Mouse (Mus musculus): Measurements from ENCODE around the gene Ifnk.

The Ifnk gene

GRCm38 (mm10) chr4:35189794-35190193 is 37.9 kb downstream of the Ifnk start:
- no peak for DNase-seq (ENCODE audit: low read depth, low spot score)

GRCm38 (mm10) chr4:35192725-35193124 is 40.9 kb downstream of the Ifnk start:
- DNase-seq (ENCODE audit: low read depth, low spot score) = no peak

GRCm38 (mm10) chr4:35201700-35202099 is 49.8 kb downstream of the Ifnk start:
- DNase-seq (ENCODE audit: low read depth, low spot score) = no peak

All from WW6 (cell line).